Mouse (Mus musculus): ENCODE measurements at regions not wholly inside any gene's neighbourhood (a gene's known extent, or its start where the extent isn't known, plus 50 kb on each side); places are given as distances from the start of the nearest gene placed in this dataset.

DNA sequence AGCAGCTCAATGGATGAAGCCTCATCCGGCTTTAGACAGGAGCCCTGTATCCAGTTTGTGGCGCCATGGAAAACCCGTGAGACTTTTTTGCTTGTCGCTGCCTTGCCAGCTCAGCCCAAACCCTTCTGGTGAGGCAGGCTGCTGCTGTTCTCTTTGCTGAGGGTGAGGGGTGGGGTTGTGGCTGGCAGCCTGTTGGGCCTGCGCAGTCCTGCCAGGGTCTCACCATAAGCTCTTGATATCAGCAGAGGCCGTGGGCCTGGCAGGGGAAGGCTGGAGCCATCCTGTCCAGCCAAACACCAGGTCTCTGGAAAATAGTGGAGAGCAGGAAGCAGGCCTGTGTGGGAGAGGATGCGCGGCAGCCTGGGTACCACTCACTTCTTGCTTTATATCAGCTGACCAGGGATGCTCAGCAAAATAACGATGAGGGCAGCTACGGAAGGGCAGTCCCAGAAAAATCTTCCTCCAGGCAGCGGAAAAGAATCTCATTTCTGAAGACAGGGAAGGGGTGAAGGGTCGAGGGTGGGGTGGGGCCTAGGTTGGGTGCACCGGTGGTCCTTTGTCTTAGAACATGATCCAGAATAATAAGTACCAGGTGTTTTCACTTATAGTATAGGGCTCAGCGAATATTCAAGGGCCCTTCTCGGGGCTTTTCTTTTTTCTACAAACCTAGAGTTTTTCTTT lies 73.4 kb upstream of the Medag start:
- DNase-seq (ENCODE audit: inconsistent ontology term), result no peak

- no peak for DNase-seq (ENCODE audit: inconsistent ontology term)
Observed at GRCm38 (mm10) chr5:149338697-149339078, 72.9 kb upstream of the Medag start.

- no peak for DNase-seq (ENCODE audit: inconsistent ontology term)
Observed at GRCm38 (mm10) chr5:149340361-149340760, 71.2 kb upstream of the Medag start.

DNA sequence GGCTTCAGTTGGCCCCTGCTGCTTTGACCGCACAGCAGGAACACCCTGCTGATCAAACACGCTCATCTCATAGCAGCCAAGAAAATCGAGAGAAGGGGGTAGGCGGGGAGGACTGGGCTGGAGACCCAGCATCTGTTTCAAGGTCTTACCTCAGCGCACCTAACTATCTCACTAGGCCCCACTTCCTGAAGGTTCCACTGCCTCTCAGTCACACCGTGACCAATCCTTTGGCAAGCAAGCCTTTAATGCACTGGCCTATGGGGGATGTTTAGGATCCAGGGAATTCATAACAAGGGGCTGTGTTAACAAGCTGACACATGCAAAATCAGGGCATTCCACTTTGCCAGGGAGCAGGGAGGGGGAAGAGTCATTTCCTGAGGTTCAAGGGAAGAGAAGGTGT lies 70.1 kb upstream of the Medag start:
- DNase-seq (ENCODE audit: inconsistent ontology term), result no peak

- DNase-seq (ENCODE audit: inconsistent ontology term), result no peak
Observed at GRCm38 (mm10) chr5:149343610-149344527, 67.7 kb upstream of the Medag start.

- DNase-seq (ENCODE audit: inconsistent ontology term), result no peak
Observed at GRCm38 (mm10) chr5:149344528-149344855, 67.1 kb upstream of the Medag start.

DNA sequence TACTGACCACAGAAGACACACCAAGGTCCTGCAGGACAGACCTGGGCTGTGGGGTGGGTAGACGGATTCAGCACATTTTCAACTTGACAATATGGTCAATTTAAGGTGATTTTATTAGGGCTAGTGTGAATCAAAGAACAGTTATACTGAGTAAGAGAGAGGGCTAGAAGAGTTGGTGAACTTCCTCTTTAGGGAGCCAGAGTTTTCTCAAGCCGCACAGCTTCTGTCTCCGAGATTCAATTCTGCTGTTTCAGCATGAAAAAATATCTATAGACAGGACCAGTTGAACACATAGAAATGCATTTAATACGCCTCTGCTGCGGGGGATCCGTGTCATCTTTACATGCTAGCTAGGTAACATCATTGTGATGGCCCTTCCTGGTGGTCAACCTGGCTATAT lies 66.4 kb upstream of the Medag start:
- DNase-seq (ENCODE audit: inconsistent ontology term), result no peak

DNA sequence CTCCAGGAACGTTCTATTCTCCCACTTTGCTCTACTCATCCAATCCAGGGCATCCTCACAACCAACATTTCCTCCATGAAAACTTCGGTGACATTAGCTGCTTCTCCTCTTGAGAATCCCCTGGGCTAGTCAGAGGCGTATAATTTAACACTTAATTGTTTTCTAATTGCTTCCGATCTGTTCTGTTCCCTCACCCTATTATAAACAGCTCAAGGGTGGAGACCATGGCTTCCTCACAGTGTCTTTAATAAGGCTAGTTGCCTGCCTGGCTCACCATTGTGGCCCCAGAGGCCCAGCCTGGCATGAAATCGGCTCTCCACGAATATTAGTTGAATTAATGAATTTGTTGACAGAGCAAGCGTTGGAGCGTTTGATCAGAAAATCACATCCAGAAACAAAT lies 61.9 kb upstream of the Medag start:
- no peak for DNase-seq (ENCODE audit: inconsistent ontology term)

- DNase-seq (ENCODE audit: inconsistent ontology term), result peak; percentile 82
Observed at GRCm38 (mm10) chr5:149353039-149353655, 58.4 kb upstream of the Medag start.

- DNase-seq (ENCODE audit: inconsistent ontology term), result no peak
Observed at GRCm38 (mm10) chr5:149354448-149355115, 57.0 kb upstream of the Medag start.

- DNase-seq (ENCODE audit: inconsistent ontology term), result no peak
Observed at GRCm38 (mm10) chr5:149355131-149355530, 56.4 kb upstream of the Medag start.

DNA sequence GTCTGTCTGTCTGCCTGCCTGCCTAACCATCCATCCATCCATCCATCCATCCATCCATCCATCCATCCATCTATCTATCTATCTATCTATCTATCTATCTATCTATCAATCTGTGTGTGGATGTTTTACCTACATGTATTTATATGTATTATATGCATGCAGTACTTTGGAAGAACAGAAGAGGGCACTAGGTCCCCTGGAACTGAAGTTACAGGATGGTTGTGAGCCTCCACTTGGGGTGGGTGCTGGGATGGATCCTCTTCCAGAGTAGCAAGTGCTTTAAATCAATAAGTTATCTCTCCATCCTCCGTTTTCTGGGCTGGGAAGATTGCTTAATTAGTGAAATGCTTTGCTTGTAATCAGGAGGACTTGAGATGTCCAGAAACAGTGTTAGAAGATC lies 54.6 kb upstream of the Medag start:
- no peak for DNase-seq (ENCODE audit: inconsistent ontology term)
